Mouse (Mus musculus): ENCODE measurements around the gene Myoc. TPM values are rescaled to one million over a fixed set of nuclear protein-coding genes. Genes with fewer than 3 reads are reported as not detected.
"Not testable (repeated sequence)": the region's sequence is repeated elsewhere in the genome, so short reads cannot be mapped to it uniquely, and the experiment has no call there.

Myoc gene
- polyA plus RNA-seq, 1 experiment from 2014 or later = 0.17 TPM

DNA sequence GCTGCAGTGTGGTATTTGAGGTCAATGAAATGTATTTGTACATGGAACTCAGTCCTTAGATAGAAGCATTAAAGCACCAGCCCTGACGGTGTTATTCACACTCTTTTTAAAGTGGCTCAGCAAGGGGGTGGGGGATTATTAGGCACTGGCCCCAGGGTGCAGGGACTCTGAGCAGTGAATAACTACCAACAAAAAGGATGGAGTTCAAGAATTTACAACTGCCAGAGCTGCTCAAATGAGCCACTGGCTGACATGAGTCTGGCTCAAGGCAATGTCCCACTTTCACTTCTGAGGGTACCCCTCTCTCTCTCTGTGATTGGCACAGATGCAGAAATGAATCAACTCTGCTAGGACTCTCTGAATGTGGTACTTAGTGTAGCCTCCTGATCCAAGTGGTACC, 30.8 kb upstream of the Myoc start:
- Histone ChIP-seq H3K27ac (no peak overlapping the region), H3K4me1 (replicated peaks; ENCODE audit: insufficient read depth, low read length) (no peaks in the 10 kb centered on the region), H3K9ac (ENCODE audit: low read depth, low read length) (no peak overlapping the region), H3K9me3 (replicated peaks; ENCODE audit: low read length) (no peaks in the 10 kb centered on the region), H3K4me3 (replicated peaks; ENCODE audit: low read depth, low read length) (no peak overlapping the region), H3K36me3 (ENCODE audit: insufficient read depth, low read length) (no peaks in the 10 kb centered on the region), H3K27me3 (ENCODE audit: insufficient read depth, low read length) (no peaks in the 10 kb centered on the region), H3K4me2 (ENCODE audit: low read length) (no peak overlapping the region)
- DNase-seq (ENCODE audit: low spot score) (no peak), ATAC-seq (replicated peaks; ENCODE audit: low FRiP score, low read depth) (no peak)
- no peak for TF ChIP-seq CTCF (IDR thresholded peaks at IDR 0.05; ENCODE audit: low read depth)
- 11% methylated on average over 1 of the region's 1 CpGs for WGBS

DNA sequence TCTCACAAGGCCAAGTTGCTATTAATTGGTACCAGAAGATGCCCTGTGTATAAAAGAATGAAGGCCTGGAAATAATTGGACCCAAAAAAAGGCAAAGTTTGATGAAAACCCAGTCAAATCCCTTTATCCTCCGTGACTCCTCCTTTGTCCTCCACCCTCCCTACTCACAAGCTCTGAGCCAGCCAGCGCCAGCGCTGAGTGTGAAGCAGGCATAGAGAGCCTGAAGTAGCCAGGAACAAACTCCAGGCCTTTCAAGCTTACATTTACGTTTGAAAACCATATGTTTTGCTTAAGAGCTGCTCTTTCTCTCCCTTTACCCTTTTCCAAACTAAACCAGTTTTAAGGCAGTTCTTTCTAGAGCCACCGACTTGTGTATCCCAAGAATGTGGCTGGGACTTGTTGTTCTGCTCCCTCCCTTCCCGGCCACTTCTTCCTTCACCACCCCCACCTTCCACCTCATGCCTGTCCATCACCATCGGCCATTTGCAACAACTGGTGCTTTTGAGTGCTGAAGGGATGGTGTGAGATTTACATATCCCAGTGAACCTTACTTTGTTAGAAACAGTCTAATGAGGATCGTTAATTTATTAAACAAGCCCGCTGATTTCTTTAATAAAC, 29.2 kb upstream of the Myoc start:
- Histone ChIP-seq H3K27ac (no peak overlapping the region), H3K4me2 (ENCODE audit: low read length) (no peak overlapping the region), H3K4me3 (replicated peaks; ENCODE audit: low read depth, low read length) (no peak overlapping the region), H3K9ac (ENCODE audit: low read depth, low read length) (no peak overlapping the region), H3K4me1 (replicated peaks; ENCODE audit: insufficient read depth, low read length) (no peaks in the 10 kb centered on the region), H3K36me3 (ENCODE audit: insufficient read depth, low read length) (no peaks in the 10 kb centered on the region), H3K9me3 (replicated peaks; ENCODE audit: low read length) (no peaks in the 10 kb centered on the region), H3K27me3 (ENCODE audit: insufficient read depth, low read length) (no peaks in the 10 kb centered on the region)
- no peak for TF ChIP-seq CTCF (IDR thresholded peaks at IDR 0.05; ENCODE audit: low read depth)
- ATAC-seq (replicated peaks; ENCODE audit: low FRiP score, low read depth) (no peak), DNase-seq (ENCODE audit: low spot score) (no peak)
- 46% methylated on average over 9 of the region's 9 CpGs for WGBS

DNA sequence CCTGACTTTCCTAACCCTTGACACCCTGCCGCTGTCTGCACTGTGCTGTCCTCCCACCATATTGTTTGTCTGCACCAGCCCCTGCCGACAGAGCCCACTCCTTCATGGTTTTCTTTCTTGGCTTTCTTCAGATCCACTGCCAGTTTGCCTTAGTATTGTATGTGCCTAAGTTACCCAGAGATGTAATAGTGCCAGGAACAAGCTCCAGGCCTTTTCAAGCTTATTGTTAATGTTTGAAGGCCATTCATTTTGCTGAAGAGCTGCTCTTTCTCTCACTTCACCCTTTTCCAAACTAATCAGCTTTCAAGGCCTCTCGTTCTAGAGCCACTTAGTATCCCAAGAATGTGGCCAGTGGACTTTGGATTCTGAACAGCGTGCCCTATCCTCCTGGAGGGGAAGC, 27.8 kb upstream of the Myoc start:
- Histone ChIP-seq H3K27me3 (ENCODE audit: insufficient read depth, low read length) (no peaks in the 10 kb centered on the region), H3K36me3 (ENCODE audit: insufficient read depth, low read length) (no peaks in the 10 kb centered on the region), H3K9ac (ENCODE audit: low read depth, low read length) (no peak overlapping the region), H3K4me3 (replicated peaks; ENCODE audit: low read depth, low read length) (no peak overlapping the region), H3K4me1 (replicated peaks; ENCODE audit: insufficient read depth, low read length) (no peaks in the 10 kb centered on the region), H3K9me3 (replicated peaks; ENCODE audit: low read length) (no peaks in the 10 kb centered on the region), H3K4me2 (ENCODE audit: low read length) (no peak overlapping the region), H3K27ac (no peak overlapping the region)
- WGBS = 78% methylated on average over 4 of the region's 4 CpGs
- DNase-seq (ENCODE audit: low spot score) (no peak), ATAC-seq (replicated peaks; ENCODE audit: low FRiP score, low read depth) (no peak)
- TF ChIP-seq CTCF (IDR thresholded peaks at IDR 0.05; ENCODE audit: low read depth) = no peak

- WGBS = 79% methylated on average over 1 of the region's 1 CpGs
- no peaks in the 10 kb centered on the region for H3K9me3 ChIP-seq (replicated peaks; ENCODE audit: low read length)
- H3K27me3 ChIP-seq (ENCODE audit: insufficient read depth, low read length) = no peaks in the 10 kb centered on the region
- no peak overlapping the region for H3K9ac ChIP-seq (ENCODE audit: low read depth, low read length)
- H3K36me3 ChIP-seq (ENCODE audit: insufficient read depth, low read length) = no peaks in the 10 kb centered on the region
- DNase-seq (ENCODE audit: low spot score) (peak; percentile 14), ATAC-seq (replicated peaks; ENCODE audit: low FRiP score, low read depth) (no peak; the same call in 1 of the 2 replicates)
- H3K4me2 ChIP-seq (ENCODE audit: low read length) = no peak overlapping the region
- no peak overlapping the region for H3K4me3 ChIP-seq (replicated peaks; ENCODE audit: low read depth, low read length)
- H3K4me1 ChIP-seq (replicated peaks; ENCODE audit: insufficient read depth, low read length) = no peaks in the 10 kb centered on the region
- no peak for TF ChIP-seq CTCF (IDR thresholded peaks at IDR 0.05; ENCODE audit: low read depth)
- H3K27ac ChIP-seq = no peak overlapping the region
Measured at GRCm38 (mm10) chr1:162615511-162615910, 23.4 kb upstream of the Myoc start.

DNA sequence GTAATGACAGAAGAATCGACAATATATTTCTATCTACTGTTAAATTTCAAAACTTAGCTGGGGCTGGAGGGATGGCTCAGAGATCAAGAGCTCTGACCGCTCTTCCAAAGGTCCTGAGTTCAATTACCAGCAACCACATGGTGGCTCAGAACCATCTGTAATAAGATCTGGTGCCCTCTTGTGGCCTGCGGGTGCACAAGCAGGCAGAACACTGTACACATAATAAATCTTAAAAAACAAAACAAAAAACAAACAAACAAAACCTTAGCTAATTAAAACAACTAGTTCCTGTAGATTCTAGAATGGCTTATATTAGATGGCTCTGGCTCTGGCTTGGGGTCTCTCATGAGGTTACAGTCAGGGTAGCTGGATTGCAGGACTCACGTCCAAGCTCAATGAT, 18.5 kb upstream of the Myoc start:
- H3K4me3 ChIP-seq (replicated peaks; ENCODE audit: low read depth, low read length) = no peak overlapping the region
- H3K36me3 ChIP-seq (ENCODE audit: insufficient read depth, low read length) = no peaks in the 10 kb centered on the region
- H3K9ac ChIP-seq (ENCODE audit: low read depth, low read length) = no peak overlapping the region
- TF ChIP-seq CTCF (IDR thresholded peaks at IDR 0.05; ENCODE audit: low read depth) = peak; percentile 59
- H3K4me1 ChIP-seq (replicated peaks; ENCODE audit: insufficient read depth, low read length) = no peaks in the 10 kb centered on the region
- ATAC-seq (replicated peaks; ENCODE audit: low FRiP score, low read depth) (no peak), DNase-seq (ENCODE audit: low spot score) (no peak)
- H3K27me3 ChIP-seq (ENCODE audit: insufficient read depth, low read length) = no peaks in the 10 kb centered on the region
- H3K4me2 ChIP-seq (ENCODE audit: low read length) = no peak overlapping the region
- H3K9me3 ChIP-seq (replicated peaks; ENCODE audit: low read length) = no peaks in the 10 kb centered on the region
- H3K27ac ChIP-seq = no peak overlapping the region
- WGBS = 67% methylated on average over 4 of the region's 4 CpGs

DNA sequence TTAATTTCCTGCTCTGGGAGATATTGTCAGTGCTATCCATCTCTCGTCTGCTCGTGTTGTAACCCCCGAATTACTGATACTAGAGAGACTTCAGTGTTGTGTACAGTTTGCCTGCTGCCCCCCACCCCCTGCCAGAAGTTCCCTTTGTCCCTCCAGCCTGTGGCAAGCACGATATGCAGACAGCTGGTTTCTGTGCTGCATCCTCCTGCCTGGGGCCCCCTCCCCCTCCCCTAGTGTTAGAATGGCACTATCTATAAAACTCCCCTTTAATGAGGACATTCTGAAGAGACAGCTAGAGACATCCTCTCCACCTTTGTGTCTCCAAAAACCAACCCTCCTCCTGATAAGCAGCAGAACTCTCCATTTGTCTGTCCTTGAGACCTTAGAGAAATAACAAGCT, 15.1 kb upstream of the Myoc start:
- Histone ChIP-seq H3K9ac (ENCODE audit: low read depth, low read length) (no peak overlapping the region), H3K9me3 (replicated peaks; ENCODE audit: low read length) (no peaks in the 10 kb centered on the region), H3K4me3 (replicated peaks; ENCODE audit: low read depth, low read length) (no peak overlapping the region), H3K36me3 (ENCODE audit: insufficient read depth, low read length) (no peaks in the 10 kb centered on the region), H3K27me3 (ENCODE audit: insufficient read depth, low read length) (no peaks in the 10 kb centered on the region), H3K4me2 (ENCODE audit: low read length) (no peak overlapping the region), H3K27ac (no peak overlapping the region), H3K4me1 (replicated peaks; ENCODE audit: insufficient read depth, low read length) (no peaks in the 10 kb centered on the region)
- no peak for TF ChIP-seq CTCF (IDR thresholded peaks at IDR 0.05; ENCODE audit: low read depth)
- no peak for DNase-seq (ENCODE audit: low spot score)
- WGBS = 28% methylated on average over 4 of the region's 4 CpGs
- no peak for ATAC-seq (replicated peaks; ENCODE audit: low FRiP score, low read depth)

- Histone ChIP-seq H3K27me3 (ENCODE audit: insufficient read depth, low read length) (no peaks in the 10 kb centered on the region), H3K9me3 (replicated peaks; ENCODE audit: low read length) (no peaks in the 10 kb centered on the region), H3K9ac (ENCODE audit: low read depth, low read length) (no peak overlapping the region), H3K4me2 (ENCODE audit: low read length) (no peak overlapping the region), H3K4me3 (replicated peaks; ENCODE audit: low read depth, low read length) (no peak overlapping the region), H3K27ac (no peak overlapping the region), H3K4me1 (replicated peaks; ENCODE audit: insufficient read depth, low read length) (no peaks in the 10 kb centered on the region), H3K36me3 (ENCODE audit: insufficient read depth, low read length) (no peaks in the 10 kb centered on the region)
- DNase-seq (ENCODE audit: low spot score) (no peak), ATAC-seq (replicated peaks; ENCODE audit: low FRiP score, low read depth) (no peak)
- WGBS = 54% methylated on average over 7 of the region's 7 CpGs
- TF ChIP-seq CTCF (IDR thresholded peaks at IDR 0.05; ENCODE audit: low read depth) = no peak
Measured at GRCm38 (mm10) chr1:162625229-162625628, 13.7 kb upstream of the Myoc start.

DNA sequence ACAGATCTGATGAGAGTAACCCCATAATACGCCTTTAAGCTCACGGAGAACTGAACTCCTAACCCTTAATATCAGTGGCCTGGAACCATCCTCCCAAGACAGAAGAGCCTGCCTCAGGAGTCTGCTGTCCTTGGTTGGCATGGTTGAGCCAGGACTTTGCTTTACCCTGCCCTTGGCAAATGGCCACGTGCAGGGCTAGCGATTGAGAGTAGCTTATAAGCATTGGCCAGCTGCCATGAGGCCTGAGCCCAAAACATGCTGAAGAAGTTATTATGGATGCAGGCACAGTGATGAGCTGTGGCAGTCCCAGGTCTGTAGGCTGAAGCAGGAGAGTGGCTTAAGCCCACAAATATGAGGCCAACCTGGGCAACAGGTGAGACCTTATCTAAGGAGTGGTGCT, 11.1 kb upstream of the Myoc start:
- not testable (repeated sequence) for H3K4me2 ChIP-seq (ENCODE audit: low read length); H3K9me3 ChIP-seq (replicated peaks; ENCODE audit: low read length); H3K4me3 ChIP-seq (replicated peaks; ENCODE audit: low read depth, low read length); H3K9ac ChIP-seq (ENCODE audit: low read depth, low read length); H3K4me1 ChIP-seq (replicated peaks; ENCODE audit: insufficient read depth, low read length); DNase-seq (ENCODE audit: low spot score); H3K36me3 ChIP-seq (ENCODE audit: insufficient read depth, low read length); H3K27me3 ChIP-seq (ENCODE audit: insufficient read depth, low read length); H3K27ac ChIP-seq; ATAC-seq (replicated peaks; ENCODE audit: low FRiP score, low read depth)
- 81% methylated on average over 4 of the region's 4 CpGs for WGBS

- H3K4me2 ChIP-seq (ENCODE audit: low read length); ATAC-seq (replicated peaks; ENCODE audit: low FRiP score, low read depth); H3K27ac ChIP-seq; H3K36me3 ChIP-seq (ENCODE audit: insufficient read depth, low read length); H3K27me3 ChIP-seq (ENCODE audit: insufficient read depth, low read length); H3K9ac ChIP-seq (ENCODE audit: low read depth, low read length); H3K9me3 ChIP-seq (replicated peaks; ENCODE audit: low read length); H3K4me1 ChIP-seq (replicated peaks; ENCODE audit: insufficient read depth, low read length); DNase-seq (ENCODE audit: low spot score); H3K4me3 ChIP-seq (replicated peaks; ENCODE audit: low read depth, low read length): not testable (repeated sequence)
- WGBS = 96% methylated on average over 15 of the region's 15 CpGs
Measured at GRCm38 (mm10) chr1:162628326-162628725, 10.6 kb upstream of the Myoc start.

Data from kidney, postnatal 0 days (tissue).